Mouse (Mus musculus) adrenal gland, postnatal 36 days (tissue): ENCODE measurements at regions not wholly inside any gene's neighbourhood (a gene's known extent, or its start where the extent isn't known, plus 50 kb on each side); places are given as distances from the start of the nearest gene placed in this dataset.

ENCODE experiments used
- DNase-seq, 2 experiments: peaks; one replicate each; pipeline ENCODE4 v3.0.0; 2021; ENCODE audit warnings: mixed read lengths in 1 of 2

GRCm38 (mm10) chr16:5538836-5539510 is 283.2 kb upstream of the Eef2kmt start:
- no peak for DNase-seq

GRCm38 (mm10) chr16:5537286-5538204 is 281.8 kb upstream of the Eef2kmt start:
- peak; percentile 10 to 23 for DNase-seq

- DNase-seq: no peak
Observed at GRCm38 (mm10) chr16:5536515-5536972, 280.8 kb upstream of the Eef2kmt start.

GRCm38 (mm10) chr16:5535414-5535813 is 279.6 kb upstream of the Eef2kmt start:
- no peak for DNase-seq

- no peak for DNase-seq
Observed at GRCm38 (mm10) chr16:5534862-5535261, 279.1 kb upstream of the Eef2kmt start.

GRCm38 (mm10) chr16:5534385-5534784 is 278.6 kb upstream of the Eef2kmt start:
- DNase-seq: no peak

GRCm38 (mm10) chr16:5532281-5532680 is 276.5 kb upstream of the Eef2kmt start:
- peak in 1 of 2 experiments; percentile 3 for DNase-seq

GRCm38 (mm10) chr16:5529823-5530222 is 274.0 kb upstream of the Eef2kmt start:
- peak in 1 of 2 experiments; percentile 7 for DNase-seq

GRCm38 (mm10) chr16:5527936-5528335 is 272.2 kb upstream of the Eef2kmt start:
- DNase-seq: no peak

- no peak for DNase-seq
Observed at GRCm38 (mm10) chr16:5524375-5524774, 268.6 kb upstream of the Eef2kmt start.

GRCm38 (mm10) chr16:5523402-5524021 is 267.7 kb upstream of the Eef2kmt start:
- DNase-seq: no peak

GRCm38 (mm10) chr16:5517746-5518145 is 262.0 kb upstream of the Eef2kmt start:
- DNase-seq: no peak

GRCm38 (mm10) chr16:5515867-5516266 is 260.1 kb upstream of the Eef2kmt start:
- no peak for DNase-seq

GRCm38 (mm10) chr16:5507261-5507660 is 251.5 kb upstream of the Eef2kmt start:
- no peak for DNase-seq

- DNase-seq: no peak
Observed at GRCm38 (mm10) chr16:5501961-5502360, 246.2 kb upstream of the Eef2kmt start.

- no peak for DNase-seq
Observed at GRCm38 (mm10) chr16:5496051-5496685, 240.4 kb upstream of the Eef2kmt start.

GRCm38 (mm10) chr16:5493352-5493751 is 237.6 kb upstream of the Eef2kmt start:
- no peak for DNase-seq

GRCm38 (mm10) chr16:5487259-5487658 is 231.5 kb upstream of the Eef2kmt start:
- no peak for DNase-seq

GRCm38 (mm10) chr16:5483337-5483736 is 227.6 kb upstream of the Eef2kmt start:
- DNase-seq: no peak

- DNase-seq: no peak
Observed at GRCm38 (mm10) chr16:5480148-5480547, 224.4 kb upstream of the Eef2kmt start.

- no peak for DNase-seq
Observed at GRCm38 (mm10) chr16:5478970-5479369, 223.2 kb upstream of the Eef2kmt start.

- DNase-seq: peak; percentile 53 to 62
Observed at GRCm38 (mm10) chr16:5471321-5471720, 215.5 kb upstream of the Eef2kmt start.
